Mouse (Mus musculus) stomach, postnatal 0 days (tissue): ENCODE measurements around the gene Rae1.

Experiments
- CTCF ChIP-seq: IDR thresholded peaks from 2 replicates; pipeline ENCODE4 v1.5.1; 2016; ENCODE audit warnings: antibody characterized with exemption, low read depth, mild to moderate bottlenecking, moderate library complexity
- EP300 ChIP-seq: optimal IDR thresholded peaks from 2 replicates; pipeline ENCODE3; 2016; ENCODE audit warnings: antibody characterized with exemption

- TF ChIP-seq CTCF, result no peak
- no peak for TF ChIP-seq EP300
These were observed 19.4 kb downstream of the Rae1 start for GRCm38 (mm10) chr2:173019322-173019721.
